Mouse (Mus musculus) limb, embryonic 13.5 days (tissue): ENCODE measurements around the gene Gm28038. TPM values are rescaled to one million over a fixed set of nuclear protein-coding genes. Genes with fewer than 3 reads are reported as not detected.

Experiments used
- ATAC-seq: fragments of 200-750 bp; cut with Nextera tagmentation; 2 replicates; pipeline ENCODE4 v1.8.0; 2017; ENCODE audit warnings: low read depth, moderate number of reproducible peaks, moderate TSS enrichment; ENCODE audit not compliant: low FRiP score
- H3K27ac ChIP-seq: fragments of 300-500 bp; sonication (generic); 2 replicates; pipeline ENCODE4 v1.5.1; 2015; ENCODE audit warnings: inconsistent platforms, mild to moderate bottlenecking, moderate library complexity
- H3K27me3 ChIP-seq: fragments of 300-500 bp; sonication (generic); 2 replicates; pipeline ENCODE4 v1.6.1; 2015; ENCODE audit warnings: mild to moderate bottlenecking, inconsistent platforms
- H3K36me3 ChIP-seq: fragments of 300-500 bp; sonication (generic); 2 replicates; pipeline ENCODE4 v1.6.1; 2015; ENCODE audit warnings: inconsistent platforms, mild to moderate bottlenecking, moderate library complexity
- H3K4me1 ChIP-seq: fragments of 300-500 bp; sonication (generic); 2 replicates; pipeline ENCODE4 v1.6.1; 2015; ENCODE audit warnings: inconsistent platforms
- H3K4me2 ChIP-seq: fragments of 300-500 bp; sonication (generic); replicated peaks from 2 replicates; pipeline ENCODE4 v1.6.1; 2015; ENCODE audit warnings: inconsistent platforms, mild to moderate bottlenecking, moderate library complexity
- H3K4me3 ChIP-seq: fragments of 300-500 bp; sonication (generic); 2 replicates; pipeline ENCODE4 v1.5.1; 2015; ENCODE audit warnings: moderate library complexity, mild to moderate bottlenecking, inconsistent platforms
- H3K9ac ChIP-seq: fragments of 300-500 bp; sonication (generic); 2 replicates; pipeline ENCODE4 v1.6.1; 2015; ENCODE audit warnings: mild to moderate bottlenecking, inconsistent platforms
- H3K9me3 ChIP-seq: fragments of 300-500 bp; sonication (generic); 2 replicates; pipeline ENCODE4 v1.6.1; 2016; ENCODE audit warnings: inconsistent platforms
- WGBS: fragments of 180-500 bp; shearing (Covaris S2); methylation state at CpG from one replicate; pipeline ENCODE4 v1.1.7; 2015; 5-methylcytosine and 5-hydroxymethylcytosine counted together
- polyA plus RNA-seq: library from polyadenylated mRNA; unstranded; fragments of >200 nt; fragmentation: Nextera tagmentation; extraction: Ambion mirVana; gene quantifications from 2 replicates; pipeline ENCODE4 v1.2.1, GENCODE M21; 2015

Gene Gm28038
- polyA plus RNA-seq, 1 experiment from 2014 or later = not detected

- WGBS = 87% methylated on average over 15 of the region's 15 CpGs
- H3K27me3 ChIP-seq = no peaks in the 10 kb centered on the region
- peaks cover 9% of the 10 kb centered on the region for H3K4me1 ChIP-seq
- no peak overlapping the region for H3K4me3 ChIP-seq
- no peak for ATAC-seq
- H3K36me3 ChIP-seq = peaks cover 98% of the 10 kb centered on the region
- H3K9me3 ChIP-seq = no peaks in the 10 kb centered on the region
- no peak overlapping the region for H3K27ac ChIP-seq
- no peak overlapping the region for H3K9ac ChIP-seq
- no peak overlapping the region for H3K4me2 ChIP-seq
These were observed 21.4 kb upstream of the Gm28038 start for GRCm38 (mm10) chr2:30259131-30260064.

GRCm38 (mm10) chr2:30261064-30261736 is 19.6 kb upstream of the Gm28038 start:
- no peak overlapping the region for H3K27ac ChIP-seq
- WGBS = 84% methylated on average over 4 of the region's 4 CpGs
- H3K36me3 ChIP-seq = peaks cover 89% of the 10 kb centered on the region
- no peak overlapping the region for H3K9ac ChIP-seq
- H3K4me1 ChIP-seq = peaks cover 27% of the 10 kb centered on the region
- ATAC-seq = no peak
- no peaks in the 10 kb centered on the region for H3K27me3 ChIP-seq
- H3K4me2 ChIP-seq = no peak overlapping the region
- no peak overlapping the region for H3K4me3 ChIP-seq
- H3K9me3 ChIP-seq = no peaks in the 10 kb centered on the region

GRCm38 (mm10) chr2:30261921-30262839 is 18.7 kb upstream of the Gm28038 start:
- H3K4me3 ChIP-seq = no peak overlapping the region
- WGBS = 91% methylated on average over 18 of the region's 18 CpGs
- ATAC-seq = no peak

GRCm38 (mm10) chr2:30262840-30263441 is 17.9 kb upstream of the Gm28038 start:
- H3K27ac ChIP-seq = no peak overlapping the region
- no peaks in the 10 kb centered on the region for H3K27me3 ChIP-seq
- no peaks in the 10 kb centered on the region for H3K9me3 ChIP-seq
- peaks cover 71% of the 10 kb centered on the region for H3K36me3 ChIP-seq
- no peak for ATAC-seq
- no peak overlapping the region for H3K9ac ChIP-seq
- peaks cover 37% of the 10 kb centered on the region for H3K4me1 ChIP-seq
- no peak overlapping the region for H3K4me3 ChIP-seq
- no peak overlapping the region for H3K4me2 ChIP-seq
- 68% methylated on average over 4 of the region's 4 CpGs for WGBS

More at GRCm38 (mm10) chr2:30261921-30262839, 18.7 kb upstream of the Gm28038 start:
- H3K27ac ChIP-seq = no peak overlapping the region
- peaks cover 37% of the 10 kb centered on the region for H3K4me1 ChIP-seq
- no peak overlapping the region for H3K9ac ChIP-seq
- H3K9me3 ChIP-seq = no peaks in the 10 kb centered on the region
- no peak overlapping the region for H3K4me2 ChIP-seq
- H3K36me3 ChIP-seq = peaks cover 79% of the 10 kb centered on the region
- H3K27me3 ChIP-seq = no peaks in the 10 kb centered on the region

- H3K4me1 ChIP-seq = peaks cover 37% of the 10 kb centered on the region
- H3K4me2 ChIP-seq = no peak overlapping the region
- H3K9me3 ChIP-seq = no peaks in the 10 kb centered on the region
- 89% methylated on average over 6 of the region's 6 CpGs for WGBS
- no peak overlapping the region for H3K4me3 ChIP-seq
- ATAC-seq = no peak
- H3K27ac ChIP-seq = 0 out of 2 replicates have a peak overlapping the region, but pooled peaks have one; percentile 86
- peaks cover 62% of the 10 kb centered on the region for H3K36me3 ChIP-seq
- no peaks in the 10 kb centered on the region for H3K27me3 ChIP-seq
- no peak overlapping the region for H3K9ac ChIP-seq
These were observed 17.0 kb upstream of the Gm28038 start for GRCm38 (mm10) chr2:30263811-30264210.

- Histone ChIP-seq H3K27ac (peak overlapping the region; percentile 86), H3K27me3 (no peaks in the 10 kb centered on the region), H3K9me3 (no peaks in the 10 kb centered on the region), H3K4me2 (no peak overlapping the region), H3K9ac (peak overlapping the region; percentile 4; the same call in 1 of the 2 replicates), H3K4me1 (peaks cover 42% of the 10 kb centered on the region), H3K4me3 (no peak overlapping the region), H3K36me3 (peaks cover 52% of the 10 kb centered on the region)
- WGBS = 44% methylated on average over 7 of the region's 7 CpGs
- ATAC-seq = no peak
These were observed 15.9 kb upstream of the Gm28038 start for GRCm38 (mm10) chr2:30264671-30265519.

GRCm38 (mm10) chr2:30265767-30266253 is 15.0 kb upstream of the Gm28038 start, which contains the start of gene Phyhd1:
TSS of gene Phyhd1 (plus strand) at chr2:30266203.
- peak within 1 kb of the TSS; percentile 39 for H3K4me2 ChIP-seq

GRCm38 (mm10) chr2:30266392-30266941 is 14.4 kb upstream of the Gm28038 start:
- peak; percentile 46; the same call in 1 of the 2 replicates for ATAC-seq
- H3K27ac ChIP-seq = peak overlapping the region; percentile 86
- H3K9ac ChIP-seq = peak overlapping the region; percentile 4; the same call in 1 of the 2 replicates
- H3K9me3 ChIP-seq = no peaks in the 10 kb centered on the region
- H3K27me3 ChIP-seq = no peaks in the 10 kb centered on the region
- H3K36me3 ChIP-seq = peaks cover 36% of the 10 kb centered on the region
- H3K4me1 ChIP-seq = peaks cover 45% of the 10 kb centered on the region
- 13% methylated on average over 4 of the region's 4 CpGs for WGBS
- H3K4me2 ChIP-seq = peak overlapping the region; percentile 39
- H3K4me3 ChIP-seq = no peak overlapping the region

More at GRCm38 (mm10) chr2:30265767-30266253, 15.0 kb upstream of the Gm28038 start, which contains the start of gene Phyhd1:
- Histone ChIP-seq H3K9me3 (no peaks in the 10 kb centered on the region), H3K4me3 (no peak within 1 kb of the TSS), H3K9ac (peak within 1 kb of the TSS; percentile 4), H3K4me1 (peaks cover 45% of the 10 kb centered on the region), H3K27me3 (no peaks in the 10 kb centered on the region), H3K27ac (peak within 1 kb of the TSS; percentile 86), H3K36me3 (peaks cover 43% of the 10 kb centered on the region)
- ATAC-seq = no peak
- 38% methylated on average over 4 of the region's 5 CpGs for WGBS

GRCm38 (mm10) chr2:30267466-30267865 is 13.4 kb upstream of the Gm28038 start:
- H3K27ac ChIP-seq = no peak overlapping the region
- H3K9me3 ChIP-seq = no peaks in the 10 kb centered on the region
- no peak overlapping the region for H3K4me2 ChIP-seq
- no peak overlapping the region for H3K4me3 ChIP-seq
- H3K27me3 ChIP-seq = no peaks in the 10 kb centered on the region
- H3K4me1 ChIP-seq = peaks cover 45% of the 10 kb centered on the region
- no peak overlapping the region for H3K9ac ChIP-seq
- no peak for ATAC-seq
- H3K36me3 ChIP-seq = peaks cover 26% of the 10 kb centered on the region
- 98% methylated on average over 2 of the region's 2 CpGs for WGBS

- Histone ChIP-seq H3K9me3 (no peaks in the 10 kb centered on the region), H3K27ac (no peak overlapping the region), H3K27me3 (no peaks in the 10 kb centered on the region), H3K4me2 (no peak overlapping the region), H3K4me1 (peaks cover 42% of the 10 kb centered on the region), H3K4me3 (no peak overlapping the region), H3K36me3 (peaks cover 18% of the 10 kb centered on the region), H3K9ac (no peak overlapping the region)
- no peak for ATAC-seq
- WGBS = 52% methylated on average over 4 of the region's 4 CpGs
These were observed 12.5 kb upstream of the Gm28038 start for GRCm38 (mm10) chr2:30268371-30268770.
